In the genomic region with DNA sequence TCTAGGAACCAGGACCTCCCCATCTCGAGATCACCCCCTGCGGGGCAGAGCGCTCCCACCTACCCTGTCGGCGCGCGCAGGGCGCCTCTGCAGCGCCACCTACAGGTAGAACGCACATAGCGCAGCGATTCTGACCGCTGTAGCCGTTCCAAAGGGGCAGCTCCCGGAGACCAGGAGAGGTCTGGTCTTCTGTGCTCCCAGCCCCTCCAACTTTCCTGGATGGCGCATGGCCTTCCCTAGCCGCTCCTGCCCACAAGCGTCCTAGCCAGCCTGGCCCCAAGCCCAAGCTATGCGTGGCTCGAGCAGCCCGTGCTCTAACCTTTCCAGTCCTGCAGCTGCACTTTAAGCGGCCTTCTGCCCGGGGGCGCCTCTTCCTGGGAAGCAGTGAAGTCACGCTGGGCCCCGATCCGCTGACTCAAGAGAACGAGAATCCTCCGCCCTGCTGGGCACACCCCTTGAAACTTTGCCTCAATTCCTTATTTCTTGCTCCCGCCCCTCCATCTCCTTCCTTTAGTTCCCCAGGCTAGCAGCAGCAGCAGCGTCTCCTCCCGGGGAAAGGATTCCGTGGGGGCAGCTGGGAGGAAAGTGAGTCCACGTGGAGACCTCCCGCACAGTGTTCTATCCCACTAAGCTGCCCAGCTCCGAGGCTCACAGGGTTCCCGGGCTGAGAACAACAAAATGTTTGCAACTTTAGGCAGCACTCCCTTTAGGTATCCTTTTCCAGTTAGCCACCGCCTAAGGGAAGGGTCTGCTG, we compare ENCODE assay signal across 8 mouse cellular contexts. TPM values are rescaled to one million over a fixed set of nuclear protein-coding genes. Genes with fewer than 3 reads are reported as not detected.
A peak's percentile ranks its signal among the peaks of the same experiment; 100 is the strongest.
DNase-seq lines count a peak whose midpoint lies in the region; ATAC-seq and TF ChIP-seq lines count a peak whose summit lies in the region.

Elf4 (minus strand) TSS at position 379 of the 754 bp plus-strand sequence.

- ATAC-seq in hindbrain, postnatal 0 days = peak; percentile 90
- ATAC-seq in megakaryocyte-erythroid progenitor cell, adult 5-6 weeks (replicated peaks; ENCODE audit: low FRiP score, low TSS enrichment, poor library complexity, severe bottlenecking) = peak; percentile 83

- H3K9ac ChIP-seq in hindbrain, postnatal 0 days (replicated peaks; ENCODE audit: low read length) = no peak within 1 kb of the TSS; the same call in 1 of the 2 replicates

- H3K36me3 ChIP-seq in hindbrain, postnatal 0 days (ENCODE audit: insufficient read depth, low read length) = no peaks in the 10 kb centered on the region

- H3K4me2 ChIP-seq in hindbrain, postnatal 0 days (ENCODE audit: low read depth, low read length) = peak within 1 kb of the TSS; percentile 66

- 26% methylated on average over 38 of the region's 38 CpGs for WGBS in hindbrain, postnatal 0 days

- no peaks in the 10 kb centered on the region for H3K9me3 ChIP-seq in hindbrain, postnatal 0 days (ENCODE audit: low read length)

- DNase-seq in R1 (ENCODE audit: low read depth, low spot score) = peak; percentile 75
- peak; percentile 82 to 86 for DNase-seq in cerebellum, postnatal 10 days
- peak; percentile 78 for DNase-seq in gastrocnemius, adult 2 months
- peak; percentile 77 for DNase-seq in hindbrain, postnatal 0 days (ENCODE audit: low spot score)
- peak; percentile 13 to 69 for DNase-seq in left cerebral cortex, postnatal 10 days (ENCODE audit: extremely low spot score in 1 of 2, low spot score in 2 of 2)
- peak; percentile 47 for DNase-seq in right cerebral cortex, postnatal 14 days
- DNase-seq in yolk sac, embryonic 10.5 days (ENCODE audit: low spot score) = peak; percentile 66

- H3K27ac ChIP-seq in gastrocnemius, adult 2 months = peak within 1 kb of the TSS; percentile 66
- H3K27ac ChIP-seq in hindbrain, postnatal 0 days = no peak within 1 kb of the TSS

- TF ChIP-seq CTCF in gastrocnemius, adult 2 months (IDR thresholded peaks at IDR 0.05) = peak; percentile 91; the same call in 1 of the 2 replicates
- TF ChIP-seq CTCF in hindbrain, postnatal 0 days (IDR thresholded peaks at IDR 0.05; ENCODE audit: low read depth) = peak; percentile 88

- peak within 1 kb of the TSS; percentile 71 for H3K4me3 ChIP-seq in gastrocnemius, adult 2 months
- H3K4me3 ChIP-seq in hindbrain, postnatal 0 days (ENCODE audit: low read length) = peak within 1 kb of the TSS; percentile 34

- no peaks in the 10 kb centered on the region for H3K4me1 ChIP-seq in hindbrain, postnatal 0 days (ENCODE audit: insufficient read depth, low read length)

- intact Hi-C loops in gastrocnemius, adult 2 months (cut with DNase I) = loop anchor here (2.0 kb wide), 1 partner anchor 40 kb away; no protein-coding TSS in a partner anchor
- intact Hi-C loops in left cerebral cortex, postnatal 10 days (cut with DNase I) = no loop called here

- H3K27me3 ChIP-seq in hindbrain, postnatal 0 days (ENCODE audit: insufficient read depth, low read length) = no peaks in the 10 kb centered on the region

RNA-seq across cellular contexts. Expression of gene Elf4, which starts in this region (rescaled TPM):
- 1 to 10 TPM; 1.6 to 2.1 TPM for total RNA-seq in gastrocnemius, adult 2 months (2021)
- total RNA-seq in hindbrain, postnatal 0 days (2014; rRNA removed) = 0.78 and 1.5 TPM in 2 replicates
- 0.32 and 0.34 TPM in 2 replicates for polyA plus RNA-seq in hindbrain, postnatal 0 days (2015; fragmentation: Nextera tagmentation; extraction: Ambion mirVana)
- 1 to 10 TPM in 1 of 2 experiments, under 1 TPM in 1; 0.93 to 1.0 TPM for total RNA-seq in left cerebral cortex, postnatal 10 days (2021)
- 24.2 and 26.0 TPM in 2 replicates for total RNA-seq in megakaryocyte-erythroid progenitor cell, adult 5-6 weeks (2014; fragmentation: Nextera tagmentation)
- 7.9 and 11.8 TPM in 2 replicates for total RNA-seq in megakaryocyte-erythroid progenitor cell, adult 5-6 weeks (2017)
